ENCODE assay signal across 8 mouse cellular contexts in genomic region chr9:44407752-44408097, GRCm38 (mm10). TPM values are rescaled to one million over a fixed set of nuclear protein-coding genes. Genes with fewer than 3 reads are reported as not detected.
DNase-seq lines count a peak whose midpoint lies in the region; ATAC-seq and TF ChIP-seq lines count a peak whose summit lies in the region.

No protein-coding gene starts in this region.

- no peaks in the 10 kb centered on the region for H3K9me3 ChIP-seq in embryonic facial prominence, embryonic 11.5 days (replicated peaks; ENCODE audit: control insufficient read depth, low read length)
- no peaks in the 10 kb centered on the region for H3K9me3 ChIP-seq in hindbrain, postnatal 0 days (ENCODE audit: low read length)

- peak overlapping the region; percentile 57 for H3K4me2 ChIP-seq in embryonic facial prominence, embryonic 11.5 days (ENCODE audit: low read depth, low read length)
- H3K4me2 ChIP-seq in hindbrain, postnatal 0 days (ENCODE audit: low read depth, low read length) = peak overlapping the region; percentile 64
- peak overlapping the region; percentile 93 for H3K4me2 ChIP-seq in myocyte (ENCODE audit: low read depth)

- H3K36me3 ChIP-seq in embryonic facial prominence, embryonic 11.5 days (replicated peaks; ENCODE audit: control insufficient read depth, insufficient read depth, low read depth, low read length) = peaks cover 6% of the 10 kb centered on the region; the same call in 1 of the 2 replicates
- peaks cover 57% of the 10 kb centered on the region for H3K36me3 ChIP-seq in hindbrain, postnatal 0 days (ENCODE audit: insufficient read depth, low read length)
- H3K36me3 ChIP-seq in myocyte (ENCODE audit: control insufficient read depth, insufficient read depth) = peaks cover 50% of the 10 kb centered on the region

- H3ac ChIP-seq in myocyte (ENCODE audit: control insufficient read depth, insufficient read length) = peak overlapping the region; percentile 54

- ATAC-seq in embryonic facial prominence, embryonic 11.5 days (replicated peaks; ENCODE audit: insufficient number of reproducible peaks, low FRiP score, low TSS enrichment, low read depth) = no peak
- ATAC-seq in hindbrain, postnatal 0 days = peak; percentile 53; the same call in 1 of the 2 replicates

- peaks cover 48% of the 10 kb centered on the region for H3K79me2 ChIP-seq in myocyte (ENCODE audit: control insufficient read depth, insufficient read depth)

- peak; percentile 54 for TF ChIP-seq POLR2A in myocyte (IDR thresholded peaks at IDR 0.05; ENCODE audit: insufficient read length, low read depth)

- no peaks in the 10 kb centered on the region for H3K4me1 ChIP-seq in embryonic facial prominence, embryonic 11.5 days (ENCODE audit: control insufficient read depth, insufficient read depth, low read length)
- no peaks in the 10 kb centered on the region; the same call in 1 of the 2 replicates for H3K4me1 ChIP-seq in hindbrain, postnatal 0 days (ENCODE audit: insufficient read depth, low read length)

- no peak for TF ChIP-seq CTCF in layer of hippocampus, adult 2 months (conservative IDR thresholded peaks at IDR 0.05)
- TF ChIP-seq CTCF in hindbrain, postnatal 0 days (IDR thresholded peaks at IDR 0.05; ENCODE audit: low read depth) = no peak

- peak overlapping the region; percentile 92 for H3K27ac ChIP-seq in layer of hippocampus, adult 2 months
- peak overlapping the region; percentile 82 for H3K27ac ChIP-seq in embryonic facial prominence, embryonic 11.5 days (replicated peaks; ENCODE audit: low read depth, low read length)
- peak overlapping the region; percentile 96 for H3K27ac ChIP-seq in hindbrain, postnatal 0 days

- no peaks in the 10 kb centered on the region for H3K27me3 ChIP-seq in embryonic facial prominence, embryonic 11.5 days (ENCODE audit: control insufficient read depth, insufficient read depth, low read length)
- no peaks in the 10 kb centered on the region for H3K27me3 ChIP-seq in hindbrain, postnatal 0 days (ENCODE audit: insufficient read depth, low read length)
- no peaks in the 10 kb centered on the region for H3K27me3 ChIP-seq in myocyte (ENCODE audit: control insufficient read depth, insufficient read depth, insufficient read length)

- no peak for DNase-seq in layer of hippocampus, adult 2 months (ENCODE audit: low spot score in 2 of 2)
- DNase-seq in layer of hippocampus, postnatal 14 days (ENCODE audit: low spot score in 2 of 2) = no peak
- no peak for DNase-seq in embryonic facial prominence, embryonic 11.5 days (ENCODE audit: low spot score)
- DNase-seq in hindbrain, postnatal 0 days (ENCODE audit: low spot score) = no peak
- no peak for DNase-seq in cerebellum, adult 18-20 months
- no peak for DNase-seq in gastrocnemius, postnatal 4 days (ENCODE audit: low spot score in 2 of 2)
- DNase-seq in spleen, adult 18-20 months = no peak

- under 1% methylated on average over 24 of the region's 24 CpGs for WGBS in embryonic facial prominence, embryonic 11.5 days
- under 1% methylated on average over 24 of the region's 24 CpGs for WGBS in hindbrain, postnatal 0 days

- H3K9ac ChIP-seq in embryonic facial prominence, embryonic 11.5 days (replicated peaks; ENCODE audit: low read length) = peak overlapping the region; percentile 89
- H3K9ac ChIP-seq in hindbrain, postnatal 0 days (replicated peaks; ENCODE audit: low read length) = peak overlapping the region; percentile 83

- peak overlapping the region; percentile 85 for H3K4me3 ChIP-seq in layer of hippocampus, adult 2 months
- H3K4me3 ChIP-seq in embryonic facial prominence, embryonic 11.5 days (ENCODE audit: low read depth, low read length) = peak overlapping the region; percentile 88
- H3K4me3 ChIP-seq in hindbrain, postnatal 0 days (ENCODE audit: low read length) = peak overlapping the region; percentile 80
- peak overlapping the region; percentile 97 for H3K4me3 ChIP-seq in myocyte

TF ChIP-seq in myocyte, 11 proteins besides CTCF, POLR2A, EP300 and RAD21:
- TF ChIP-seq REST (IDR thresholded peaks at IDR 0.05; ENCODE audit: insufficient read depth, insufficient read length) = no peak
- TF ChIP-seq POLR2AphosphoS2 (IDR thresholded peaks at IDR 0.05; ENCODE audit: insufficient read length, low read depth) = peak; percentile 52
- no peak for TF ChIP-seq MAX (IDR thresholded peaks at IDR 0.05; ENCODE audit: low read depth)
- TF ChIP-seq MYOG (IDR thresholded peaks at IDR 0.05; ENCODE audit: control insufficient read depth in 1 of 3, insufficient read depth in 1 of 3, insufficient read length in 2 of 3, low read depth in 2 of 3) = no peak
- no peak for TF ChIP-seq CEBPB (IDR thresholded peaks at IDR 0.05; ENCODE audit: insufficient read depth, poor library complexity, severe bottlenecking)
- no peak for TF ChIP-seq TCF12 (IDR thresholded peaks at IDR 0.05; ENCODE audit: insufficient read depth, poor library complexity, severe bottlenecking)
- TF ChIP-seq MYOD1 (IDR thresholded peaks at IDR 0.05; ENCODE audit: control insufficient read depth in 1 of 3, insufficient read length in 2 of 3, low read depth in 2 of 3) = no peak
- no peak for TF ChIP-seq TCF3 (IDR thresholded peaks at IDR 0.05; ENCODE audit: insufficient read length, low read depth)
TF ChIP-seq in myocyte: peak in this region for 1.

RNA-seq across cellular contexts. Expression of gene Trappc4, which starts 0.3 kb away (rescaled TPM):
- 10 to 100 TPM; 63.9 to 75.2 TPM for total RNA-seq in layer of hippocampus, adult 2 months (2021)
- total RNA-seq in layer of hippocampus, postnatal 14 days (2021) = 10 to 100 TPM; 67.9 to 73.9 TPM
- 166 and 175 TPM in 2 replicates for polyA plus RNA-seq in embryonic facial prominence, embryonic 11.5 days (2014; fragmentation: Nextera tagmentation; extraction: Ambion mirVana)
- total RNA-seq in hindbrain, postnatal 0 days (2014; rRNA removed) = 108 and 120 TPM in 2 replicates
- 293 and 307 TPM in 2 replicates for polyA plus RNA-seq in hindbrain, postnatal 0 days (2015; fragmentation: Nextera tagmentation; extraction: Ambion mirVana)
- 119 TPM for polyA plus RNA-seq in myocyte (2012; fragmentation: generic; extraction: Trizol)
- total RNA-seq in gastrocnemius, postnatal 4 days (2021) = 10 to 100 TPM; 43.2 to 43.5 TPM

RNA-seq across cellular contexts. Expression of gene Rps25, which starts 0.8 kb away (rescaled TPM):
- total RNA-seq in layer of hippocampus, adult 2 months (2021) = 100 to 1,000 TPM; 710 to 726 TPM
- total RNA-seq in layer of hippocampus, postnatal 14 days (2021) = 100 to 1,000 TPM; 593 to 617 TPM
- polyA plus RNA-seq in embryonic facial prominence, embryonic 11.5 days (2014; fragmentation: Nextera tagmentation; extraction: Ambion mirVana) = 2,044 and 2,103 TPM in 2 replicates
- 190 and 229 TPM in 2 replicates for total RNA-seq in hindbrain, postnatal 0 days (2014; rRNA removed)
- 1,650 and 1,709 TPM in 2 replicates for polyA plus RNA-seq in hindbrain, postnatal 0 days (2015; fragmentation: Nextera tagmentation; extraction: Ambion mirVana)
- polyA plus RNA-seq in myocyte (2012; fragmentation: generic; extraction: Trizol) = 1,955 TPM
- 1,000 to 10,000 TPM; 1,491 to 1,513 TPM for total RNA-seq in gastrocnemius, postnatal 4 days (2021)

RNA-seq across cellular contexts. Expression of gene Ccdc84, which starts 10.6 kb away (rescaled TPM):
- total RNA-seq in layer of hippocampus, adult 2 months (2021) = 10 to 100 TPM; 21.5 to 25.7 TPM
- total RNA-seq in layer of hippocampus, postnatal 14 days (2021) = 10 to 100 TPM; 19.6 to 24.1 TPM
- 20.3 and 27.6 TPM in 2 replicates for polyA plus RNA-seq in embryonic facial prominence, embryonic 11.5 days (2014; fragmentation: Nextera tagmentation; extraction: Ambion mirVana)
- total RNA-seq in hindbrain, postnatal 0 days (2014; rRNA removed) = 14.7 and 23.6 TPM in 2 replicates
- polyA plus RNA-seq in hindbrain, postnatal 0 days (2015; fragmentation: Nextera tagmentation; extraction: Ambion mirVana) = 26.0 and 31.1 TPM in 2 replicates
- polyA plus RNA-seq in myocyte (2012; fragmentation: generic; extraction: Trizol) = 15.6 TPM
- total RNA-seq in gastrocnemius, postnatal 4 days (2021) = 10 to 100 TPM in 1 of 2 experiments, 1 to 10 TPM in 1; 10.0 to 17.3 TPM

RNA-seq across cellular contexts. Expression of gene Slc37a4, which starts 11.1 kb away (rescaled TPM):
- 10 to 100 TPM; 29.5 to 30.2 TPM for total RNA-seq in layer of hippocampus, adult 2 months (2021)
- total RNA-seq in layer of hippocampus, postnatal 14 days (2021) = 10 to 100 TPM; 39.8 to 41.0 TPM
- polyA plus RNA-seq in embryonic facial prominence, embryonic 11.5 days (2014; fragmentation: Nextera tagmentation; extraction: Ambion mirVana) = 10.8 and 15.5 TPM in 2 replicates
- 72.7 and 93.9 TPM in 2 replicates for total RNA-seq in hindbrain, postnatal 0 days (2014; rRNA removed)
- 40.2 and 40.3 TPM in 2 replicates for polyA plus RNA-seq in hindbrain, postnatal 0 days (2015; fragmentation: Nextera tagmentation; extraction: Ambion mirVana)
- 20.8 TPM for polyA plus RNA-seq in myocyte (2012; fragmentation: generic; extraction: Trizol)
- 10 to 100 TPM; 58.2 to 68.3 TPM for total RNA-seq in gastrocnemius, postnatal 4 days (2021)

RNA-seq across cellular contexts. Expression of gene Hyou1, which starts 28.4 kb away (rescaled TPM):
- total RNA-seq in layer of hippocampus, adult 2 months (2021) = 100 to 1,000 TPM; 113 to 127 TPM
- 100 to 1,000 TPM in 1 of 2 experiments, 10 to 100 TPM in 1; 97.1 to 116 TPM for total RNA-seq in layer of hippocampus, postnatal 14 days (2021)
- 29.2 and 31.3 TPM in 2 replicates for polyA plus RNA-seq in embryonic facial prominence, embryonic 11.5 days (2014; fragmentation: Nextera tagmentation; extraction: Ambion mirVana)
- total RNA-seq in hindbrain, postnatal 0 days (2014; rRNA removed) = 60.6 and 95.7 TPM in 2 replicates
- polyA plus RNA-seq in hindbrain, postnatal 0 days (2015; fragmentation: Nextera tagmentation; extraction: Ambion mirVana) = 15.5 and 17.4 TPM in 2 replicates
- polyA plus RNA-seq in myocyte (2012; fragmentation: generic; extraction: Trizol) = 45.9 TPM
- total RNA-seq in gastrocnemius, postnatal 4 days (2021) = 10 to 100 TPM; 49.2 to 51.3 TPM
